Mouse (Mus musculus): ENCODE measurements at regions not wholly inside any gene's neighbourhood (a gene's known extent, or its start where the extent isn't known, plus 50 kb on each side); places are given as distances from the start of the nearest gene placed in this dataset.

DNA sequence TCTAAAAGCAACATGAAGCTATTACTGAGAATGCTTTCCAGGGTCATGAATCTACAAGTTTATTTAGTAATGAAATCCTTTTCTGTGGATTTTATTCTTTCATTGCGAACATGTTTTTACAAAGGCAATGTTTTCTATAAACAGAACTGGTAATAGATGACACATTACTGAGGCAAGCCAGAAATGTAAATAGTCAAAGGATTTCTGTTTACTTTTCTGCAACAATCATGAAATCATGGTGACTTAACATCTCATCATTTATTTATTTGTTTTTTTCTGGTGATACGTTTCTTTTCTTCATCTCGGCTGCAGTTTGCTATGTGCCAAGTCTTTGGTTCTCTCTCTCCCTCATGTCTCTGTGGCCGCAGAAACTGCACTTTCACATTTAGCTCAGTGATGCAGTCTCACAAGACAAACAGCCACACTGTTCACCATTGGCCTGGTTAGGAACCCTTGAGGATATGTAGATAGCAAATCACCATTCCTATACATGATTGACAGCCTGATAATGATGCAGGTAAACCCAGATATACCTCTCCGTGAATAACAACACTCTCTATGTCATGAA is 462.8 kb downstream of the Ofcc1 start:
- no peaks in the 10 kb centered on the region for H3K27me3 ChIP-seq (ENCODE audit: insufficient read depth, low read length)
- H3K4me2 ChIP-seq (replicated peaks; ENCODE audit: low read depth, low read length): no peak overlapping the region
- 48% methylated on average over 5 of the region's 5 CpGs for WGBS
- H3K27ac ChIP-seq (ENCODE audit: low read length): no peak overlapping the region
- no peaks in the 10 kb centered on the region for H3K4me1 ChIP-seq (ENCODE audit: insufficient read depth, low read length)
- H3K9ac ChIP-seq (replicated peaks; ENCODE audit: low read length): no peak overlapping the region
- no peaks in the 10 kb centered on the region for H3K9me3 ChIP-seq (ENCODE audit: low read length)
- ATAC-seq (ENCODE audit: low FRiP score, low TSS enrichment): no peak
- no peaks in the 10 kb centered on the region for H3K36me3 ChIP-seq (ENCODE audit: insufficient read depth, low read length)
- no peak overlapping the region for H3K4me3 ChIP-seq (ENCODE audit: low read length)

DNA sequence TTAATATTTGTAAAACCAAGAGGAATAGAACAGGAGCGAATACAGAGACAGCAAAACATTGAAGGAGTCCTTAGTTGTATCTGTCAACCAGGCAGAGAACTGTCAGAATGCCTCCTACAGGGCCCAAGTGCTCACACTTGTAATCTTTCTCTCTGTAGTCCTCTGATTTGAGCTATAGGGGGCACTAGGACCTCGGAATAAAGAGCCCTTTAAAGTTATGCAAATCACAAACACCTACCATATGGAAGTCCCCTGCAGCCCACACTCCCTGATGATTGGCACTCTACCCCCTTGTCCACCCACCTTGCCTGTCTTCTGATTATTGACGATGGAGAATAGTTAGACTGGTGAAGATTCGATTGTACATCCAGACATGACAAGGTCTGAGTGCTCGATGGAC is 467.1 kb downstream of the Ofcc1 start:
- no peaks in the 10 kb centered on the region for H3K36me3 ChIP-seq (ENCODE audit: insufficient read depth, low read length)
- no peak overlapping the region for H3K27ac ChIP-seq (ENCODE audit: low read length)
- no peak overlapping the region for H3K9ac ChIP-seq (replicated peaks; ENCODE audit: low read length)
- no peaks in the 10 kb centered on the region for H3K27me3 ChIP-seq (ENCODE audit: insufficient read depth, low read length)
- H3K4me2 ChIP-seq (replicated peaks; ENCODE audit: low read depth, low read length): no peak overlapping the region
- no peaks in the 10 kb centered on the region for H3K9me3 ChIP-seq (ENCODE audit: low read length)
- WGBS: 63% methylated on average over 5 of the region's 5 CpGs
- H3K4me3 ChIP-seq (ENCODE audit: low read length): no peak overlapping the region
- ATAC-seq (ENCODE audit: low FRiP score, low TSS enrichment): no peak
- no peaks in the 10 kb centered on the region for H3K4me1 ChIP-seq (ENCODE audit: insufficient read depth, low read length)

DNA sequence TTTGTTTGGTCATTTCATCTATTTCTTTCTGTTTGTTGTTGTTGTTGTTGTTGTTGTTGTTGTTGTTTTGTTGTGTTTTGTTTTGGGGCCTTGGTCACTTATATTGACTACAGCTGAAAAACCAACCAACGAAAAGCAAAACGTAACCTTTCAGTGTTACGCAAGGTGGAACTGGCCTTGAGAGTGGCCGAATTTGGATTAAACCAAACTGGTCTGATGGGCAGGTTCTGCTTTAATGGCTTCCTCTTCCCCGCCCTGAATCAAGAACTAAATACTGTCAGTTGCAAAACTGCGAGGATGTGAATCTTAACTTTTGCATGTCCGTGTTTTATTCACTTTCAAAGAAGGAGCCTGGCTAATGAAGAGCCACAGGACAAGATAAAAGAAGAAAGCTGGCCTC is 480.2 kb downstream of the Ofcc1 start:
- 80% methylated on average over 7 of the region's 7 CpGs for WGBS
- no peaks in the 10 kb centered on the region for H3K9me3 ChIP-seq (ENCODE audit: low read length)
- no peak overlapping the region for H3K9ac ChIP-seq (replicated peaks; ENCODE audit: low read length)
- no peak overlapping the region for H3K4me3 ChIP-seq (ENCODE audit: low read length)
- ATAC-seq (ENCODE audit: low FRiP score, low TSS enrichment): no peak
- 0 out of 2 replicates have a peak, but pooled peaks cover 3% of the 10 kb centered on the region for H3K4me1 ChIP-seq (ENCODE audit: insufficient read depth, low read length)
- H3K27me3 ChIP-seq (ENCODE audit: insufficient read depth, low read length): no peaks in the 10 kb centered on the region; the same call in 1 of the 2 replicates
- no peak overlapping the region for H3K4me2 ChIP-seq (replicated peaks; ENCODE audit: low read depth, low read length)
- no peak overlapping the region for H3K27ac ChIP-seq (ENCODE audit: low read length)
- H3K36me3 ChIP-seq (ENCODE audit: insufficient read depth, low read length): no peaks in the 10 kb centered on the region

DNA sequence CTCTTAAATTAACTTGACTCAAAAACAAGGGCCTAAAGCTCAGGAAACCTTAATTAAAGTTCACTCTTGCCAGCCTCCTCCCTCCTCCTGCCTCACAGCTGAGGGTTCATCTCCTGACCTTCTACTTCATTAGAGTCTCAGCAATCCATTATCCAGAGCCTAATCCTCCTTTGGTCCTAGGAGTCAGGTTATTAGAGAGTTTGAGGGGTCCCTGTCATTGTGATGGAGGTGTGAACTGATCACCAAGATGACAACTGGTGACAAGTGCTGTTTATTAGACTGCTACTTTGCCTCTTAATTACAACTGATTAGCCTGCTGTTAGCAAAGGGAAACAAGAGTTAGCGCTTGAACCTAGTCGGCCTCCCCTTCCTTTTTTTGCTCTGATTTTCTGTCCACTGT is 481.1 kb downstream of the Ofcc1 start:
- H3K9ac ChIP-seq (replicated peaks; ENCODE audit: low read length): no peak overlapping the region
- H3K4me3 ChIP-seq (ENCODE audit: low read length): no peak overlapping the region
- WGBS: 44% methylated on average over 2 of the region's 2 CpGs
- H3K4me1 ChIP-seq (ENCODE audit: insufficient read depth, low read length): 0 out of 2 replicates have a peak, but pooled peaks cover 3% of the 10 kb centered on the region
- no peaks in the 10 kb centered on the region for H3K9me3 ChIP-seq (ENCODE audit: low read length)
- no peak overlapping the region for H3K4me2 ChIP-seq (replicated peaks; ENCODE audit: low read depth, low read length)
- peaks cover 4% of the 10 kb centered on the region; the same call in 1 of the 2 replicates for H3K27me3 ChIP-seq (ENCODE audit: insufficient read depth, low read length)
- no peak for ATAC-seq (ENCODE audit: low FRiP score, low TSS enrichment)
- no peaks in the 10 kb centered on the region for H3K36me3 ChIP-seq (ENCODE audit: insufficient read depth, low read length)
- no peak overlapping the region for H3K27ac ChIP-seq (ENCODE audit: low read length)

DNA sequence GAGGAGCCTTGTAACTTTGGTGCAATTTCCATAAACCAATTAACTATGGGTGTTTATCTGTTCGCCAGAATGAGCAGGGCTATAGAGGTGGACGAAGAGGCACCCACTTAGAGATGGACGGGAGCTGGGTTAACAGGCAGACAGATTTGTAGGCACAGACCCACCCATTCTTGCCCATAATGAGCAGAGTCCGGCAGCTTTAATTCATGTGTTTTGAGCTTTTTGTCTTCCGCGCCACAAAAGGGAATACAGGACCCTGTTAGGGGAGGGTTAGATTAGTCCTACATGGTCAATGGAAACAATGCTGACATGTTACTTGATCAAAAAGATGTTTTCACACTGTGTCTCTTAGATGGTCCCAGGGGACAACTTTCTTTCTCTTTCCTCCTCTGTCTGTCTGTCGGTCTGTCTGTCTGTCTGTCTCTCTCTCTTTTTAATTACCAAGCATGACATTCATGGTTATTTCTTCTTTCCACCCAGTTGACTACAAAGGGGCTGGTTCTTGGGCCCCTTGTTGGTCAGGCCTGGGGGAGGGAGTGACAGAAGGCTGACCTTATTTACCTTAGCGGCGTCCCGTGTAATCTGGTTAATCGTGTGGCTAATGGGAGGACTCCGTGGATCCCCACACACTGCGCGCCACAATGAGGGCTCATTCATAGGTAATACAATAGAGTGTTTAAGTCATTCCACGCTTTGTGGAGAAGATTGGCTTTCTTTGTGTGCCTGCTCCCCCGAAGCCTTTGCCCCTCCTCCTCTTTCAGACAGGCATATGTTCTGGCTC is 483.7 kb downstream of the Ofcc1 start:
- 52% methylated on average over 16 of the region's 16 CpGs for WGBS
- no peak overlapping the region for H3K9ac ChIP-seq (replicated peaks; ENCODE audit: low read length)
- H3K4me3 ChIP-seq (ENCODE audit: low read length): no peak overlapping the region
- peaks cover 4% of the 10 kb centered on the region; the same call in 1 of the 2 replicates for H3K27me3 ChIP-seq (ENCODE audit: insufficient read depth, low read length)
- 0 out of 2 replicates have a peak, but pooled peaks cover 3% of the 10 kb centered on the region for H3K4me1 ChIP-seq (ENCODE audit: insufficient read depth, low read length)
- ATAC-seq (ENCODE audit: low FRiP score, low TSS enrichment): no peak
- no peaks in the 10 kb centered on the region for H3K36me3 ChIP-seq (ENCODE audit: insufficient read depth, low read length)
- H3K27ac ChIP-seq (ENCODE audit: low read length): no peak overlapping the region
- H3K9me3 ChIP-seq (ENCODE audit: low read length): no peaks in the 10 kb centered on the region
- H3K4me2 ChIP-seq (replicated peaks; ENCODE audit: low read depth, low read length): no peak overlapping the region

DNA sequence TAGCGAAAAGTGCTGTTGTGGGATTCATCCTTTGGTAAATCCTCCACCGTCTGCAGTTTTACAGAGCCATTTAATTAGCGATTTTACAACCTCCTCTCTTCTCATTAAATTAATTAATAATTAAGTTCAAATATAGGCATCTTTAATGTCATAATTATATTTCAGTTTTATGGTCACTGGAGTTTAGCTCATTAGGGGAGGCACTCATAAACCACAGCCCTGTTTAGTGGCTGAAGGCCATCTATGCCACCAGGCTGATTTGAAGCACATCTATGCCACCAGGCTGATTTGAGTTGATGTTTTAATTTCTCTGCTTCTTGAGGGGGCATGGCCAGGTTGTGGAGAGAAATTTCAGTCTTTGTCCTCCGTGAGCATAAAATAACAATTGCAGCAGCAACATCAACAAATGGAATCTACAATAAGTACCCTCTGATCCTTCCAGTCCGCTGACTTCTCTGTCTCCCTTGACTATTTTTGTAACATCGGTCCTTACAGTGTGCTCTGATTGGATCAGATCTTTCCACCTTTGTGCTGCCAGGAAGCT is 508.9 kb downstream of the Ofcc1 start:
- Histone ChIP-seq H3K27ac (ENCODE audit: low read length) (no peak overlapping the region), H3K4me2 (replicated peaks; ENCODE audit: low read depth, low read length) (no peak overlapping the region), H3K36me3 (ENCODE audit: insufficient read depth, low read length) (no peaks in the 10 kb centered on the region), H3K9ac (replicated peaks; ENCODE audit: low read length) (no peak overlapping the region), H3K4me1 (ENCODE audit: insufficient read depth, low read length) (no peaks in the 10 kb centered on the region; the same call in 1 of the 2 replicates), H3K27me3 (ENCODE audit: insufficient read depth, low read length) (no peaks in the 10 kb centered on the region), H3K4me3 (ENCODE audit: low read length) (no peak overlapping the region), H3K9me3 (ENCODE audit: low read length) (no peaks in the 10 kb centered on the region)
- ATAC-seq (ENCODE audit: low FRiP score, low TSS enrichment): no peak
- WGBS: 61% methylated on average over 6 of the region's 6 CpGs

DNA sequence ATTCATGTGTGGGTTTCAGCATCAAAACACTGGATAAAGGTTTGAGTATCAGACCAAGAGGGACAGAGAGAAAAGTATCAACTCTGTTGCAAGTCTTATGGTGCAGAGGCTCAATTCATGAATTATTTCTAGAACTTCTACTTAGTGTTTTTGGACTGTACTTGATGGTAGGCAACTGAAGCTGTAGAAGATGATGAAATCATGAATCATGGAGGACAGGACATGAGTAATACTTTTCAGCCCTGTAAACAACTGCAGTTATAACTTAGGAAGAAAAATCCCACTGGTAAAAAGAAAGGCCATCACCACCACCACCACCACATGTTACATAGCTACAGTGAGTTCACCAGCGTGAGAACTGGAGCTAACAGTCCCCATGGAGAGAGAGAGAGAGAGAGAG is 511.9 kb downstream of the Ofcc1 start:
- Histone ChIP-seq H3K9me3 (ENCODE audit: low read length) (no peaks in the 10 kb centered on the region), H3K4me2 (replicated peaks; ENCODE audit: low read depth, low read length) (no peak overlapping the region), H3K4me3 (ENCODE audit: low read length) (no peak overlapping the region), H3K27me3 (ENCODE audit: insufficient read depth, low read length) (no peaks in the 10 kb centered on the region), H3K36me3 (ENCODE audit: insufficient read depth, low read length) (no peaks in the 10 kb centered on the region), H3K9ac (replicated peaks; ENCODE audit: low read length) (no peak overlapping the region), H3K4me1 (ENCODE audit: insufficient read depth, low read length) (no peaks in the 10 kb centered on the region), H3K27ac (ENCODE audit: low read length) (no peak overlapping the region)
- no peak for ATAC-seq (ENCODE audit: low FRiP score, low TSS enrichment)
- 83% methylated on average over 1 of the region's 1 CpGs for WGBS

DNA sequence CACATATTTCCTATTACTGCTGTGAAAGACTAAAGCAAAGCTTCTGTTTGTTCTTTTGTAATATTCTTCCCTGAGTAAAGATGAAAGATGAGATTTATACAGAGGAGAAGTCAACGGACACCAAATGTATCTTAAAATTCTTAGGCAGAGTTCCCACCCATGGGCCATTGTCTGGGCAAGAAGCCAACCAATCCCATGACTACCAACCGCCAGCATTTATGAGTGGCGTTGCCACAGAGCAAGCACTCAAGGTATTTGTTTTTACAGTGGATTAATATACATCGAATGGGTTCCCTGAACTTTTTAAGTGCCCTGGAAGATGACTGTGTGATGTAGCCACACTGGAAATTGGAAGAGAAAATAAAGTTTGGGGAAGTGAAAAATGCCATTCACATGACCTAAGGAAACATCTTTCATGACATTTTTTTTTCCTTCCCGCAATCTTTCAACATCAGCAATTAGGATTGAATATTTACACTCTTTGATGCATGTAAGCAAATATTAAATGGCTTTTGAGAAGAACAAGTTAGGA is 525.1 kb downstream of the Ofcc1 start:
- no peak for ATAC-seq (ENCODE audit: low FRiP score, low TSS enrichment)
- no peak overlapping the region for H3K4me3 ChIP-seq (ENCODE audit: low read length)
- H3K27me3 ChIP-seq (ENCODE audit: insufficient read depth, low read length): no peaks in the 10 kb centered on the region
- no peaks in the 10 kb centered on the region for H3K9me3 ChIP-seq (ENCODE audit: low read length)
- 83% methylated on average over 5 of the region's 5 CpGs for WGBS
- H3K27ac ChIP-seq (ENCODE audit: low read length): no peak overlapping the region
- no peak overlapping the region for H3K4me2 ChIP-seq (replicated peaks; ENCODE audit: low read depth, low read length)
- H3K36me3 ChIP-seq (ENCODE audit: insufficient read depth, low read length): no peaks in the 10 kb centered on the region
- no peak overlapping the region for H3K9ac ChIP-seq (replicated peaks; ENCODE audit: low read length)
- no peaks in the 10 kb centered on the region for H3K4me1 ChIP-seq (ENCODE audit: insufficient read depth, low read length)

DNA sequence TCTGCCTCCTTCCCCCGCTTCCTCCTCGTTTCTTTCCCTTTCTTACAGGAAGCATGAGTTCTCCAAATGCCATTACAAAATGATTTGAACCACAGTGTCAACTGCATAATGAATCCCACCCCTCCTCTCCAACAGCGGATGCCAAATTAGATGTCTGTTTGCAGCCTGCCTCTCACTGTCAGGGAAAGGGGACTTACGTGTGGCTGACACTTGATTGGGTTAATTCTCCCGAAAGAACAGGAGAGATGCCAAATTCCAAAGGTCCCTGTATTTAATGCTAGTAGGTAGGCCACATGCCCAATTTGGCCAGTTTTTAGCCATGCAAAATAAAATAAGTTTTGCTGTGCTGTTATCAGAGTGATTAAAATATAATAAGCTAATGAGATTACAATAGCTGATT is 525.9 kb downstream of the Ofcc1 start:
- no peaks in the 10 kb centered on the region for H3K27me3 ChIP-seq (ENCODE audit: insufficient read depth, low read length)
- WGBS: 46% methylated on average over 5 of the region's 5 CpGs
- no peak overlapping the region for H3K4me2 ChIP-seq (replicated peaks; ENCODE audit: low read depth, low read length)
- H3K27ac ChIP-seq (ENCODE audit: low read length): no peak overlapping the region
- no peaks in the 10 kb centered on the region for H3K9me3 ChIP-seq (ENCODE audit: low read length)
- no peak overlapping the region for H3K4me3 ChIP-seq (ENCODE audit: low read length)
- no peak for ATAC-seq (ENCODE audit: low FRiP score, low TSS enrichment)
- no peaks in the 10 kb centered on the region for H3K4me1 ChIP-seq (ENCODE audit: insufficient read depth, low read length)
- H3K9ac ChIP-seq (replicated peaks; ENCODE audit: low read length): no peak overlapping the region
- no peaks in the 10 kb centered on the region for H3K36me3 ChIP-seq (ENCODE audit: insufficient read depth, low read length)

Data from kidney, embryonic 16.5 days (tissue).